Mouse (Mus musculus) cerebellum, adult 2 months (tissue): ENCODE data around the gene Klrc1. TPM values are rescaled to one million over a fixed set of nuclear protein-coding genes. Genes with fewer than 3 reads are reported as not detected.
"Not testable (repeated sequence)": the region's sequence is repeated elsewhere in the genome, so short reads cannot be mapped to it uniquely, and the experiment has no call there.

Experiments used
- DNase-seq, 2 experiments: peaks; one replicate each; pipeline ENCODE4 v3.0.0; 2021
- H3K27ac ChIP-seq: fragments of 200-500 bp; 2 replicates; pipeline ENCODE4 v1.5.1; 2012; ENCODE audit warnings: low read length, control low read depth, inconsistent platforms; ENCODE audit not compliant: insufficient read depth
- H3K27me3 ChIP-seq: fragments of 200-500 bp; 2 replicates; pipeline ENCODE4 v1.6.1; 2012; ENCODE audit warnings: inconsistent platforms, mild to moderate bottlenecking, low read length, moderate library complexity; ENCODE audit not compliant: control insufficient read depth, insufficient read depth
- H3K4me1 ChIP-seq: fragments of 200-500 bp; 2 replicates; pipeline ENCODE4 v1.6.1; 2011; ENCODE audit warnings: low read length; ENCODE audit not compliant: control insufficient read depth, insufficient read depth
- H3K4me3 ChIP-seq: fragments of 200-500 bp; replicated peaks from 2 replicates; pipeline ENCODE3; 2011; ENCODE audit warnings: mild to moderate bottlenecking, low read depth, low read length, control low read depth; ENCODE audit not compliant: insufficient read depth
- CTCF ChIP-seq: fragments of 200-500 bp; IDR thresholded peaks from 2 replicates; pipeline ENCODE4 v1.5.1; 2011; ENCODE audit warnings: low read depth, mild to moderate bottlenecking, control low read depth, low read length, moderate library complexity, borderline replicate concordance; ENCODE audit not compliant: insufficient read depth
- POLR2A ChIP-seq: fragments of 200-500 bp; IDR thresholded peaks from 2 replicates; pipeline ENCODE4 v1.6.1; 2011; ENCODE audit warnings: low read length, control low read depth, borderline replicate concordance; ENCODE audit not compliant: insufficient read depth
- WGBS: fragments of 180-500 bp; shearing (Covaris S2); methylation state at CpG from one replicate; pipeline ENCODE4 v1.1.7; 2018; 5-methylcytosine and 5-hydroxymethylcytosine counted together
- polyA plus RNA-seq: library from polyadenylated mRNA; depleted of rRNA; stranded (reverse); fragments of >200 nt; gene quantifications from 2 replicates; pipeline ENCODE4 v1.2.3, GENCODE M21; 2012; rRNA removed

Gene Klrc1
- polyA plus RNA-seq: not detected in 2 replicates

DNA sequence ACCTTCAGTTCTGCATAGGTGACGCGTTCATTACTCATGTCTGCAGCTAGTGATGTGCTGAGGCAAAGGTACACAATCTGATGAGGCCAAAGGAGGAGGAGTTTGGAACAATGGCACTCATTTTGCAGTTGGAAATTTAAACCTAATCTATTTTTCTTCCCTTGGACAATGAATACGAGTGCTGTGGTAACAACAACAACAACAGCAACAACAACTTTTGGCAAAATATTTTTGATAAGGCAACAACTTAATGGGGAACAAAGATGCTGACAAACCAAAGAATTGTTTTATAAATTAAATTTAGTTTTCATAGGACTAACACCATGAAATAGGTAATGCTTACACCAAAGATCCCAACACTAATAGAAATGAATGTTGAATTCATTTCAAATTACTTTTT is at the start of gene Klrc1:
Gene Klrc1, minus strand, starts transcription at position 101 of the 400 bp plus-strand sequence.
- WGBS: 77% methylated on average over 3 of the region's 3 CpGs
- Histone ChIP-seq H3K27ac (no peak within 1 kb of the TSS), H3K27me3 (no peaks in the 10 kb centered on the region), H3K4me3 (no peak within 1 kb of the TSS), H3K4me1 (no peaks in the 10 kb centered on the region)
- no peak for DNase-seq
- TF ChIP-seq CTCF (no peak), POLR2A (no peak)

DNA sequence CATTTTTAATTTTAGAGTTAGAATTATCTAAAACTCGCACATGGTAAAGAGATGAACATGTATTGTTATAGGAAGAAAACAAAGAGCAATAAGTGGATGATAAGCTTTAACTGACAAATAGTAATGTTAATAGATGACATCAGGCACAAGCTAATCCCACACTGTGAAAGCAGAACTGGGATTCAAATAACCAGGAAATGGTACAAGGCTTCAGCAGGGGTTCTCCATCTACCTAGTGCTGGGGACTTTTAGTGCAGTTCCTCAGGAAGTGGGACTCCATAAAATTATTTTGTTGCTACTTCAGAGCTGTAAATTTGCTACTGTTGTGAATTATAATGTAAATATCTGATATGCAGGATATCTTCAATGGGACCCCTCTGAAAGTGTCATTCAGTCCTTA is 48.5 kb upstream of the Klrc1 start:
- Histone ChIP-seq H3K27ac (no peak overlapping the region), H3K4me1 (no peaks in the 10 kb centered on the region), H3K4me3 (no peak overlapping the region), H3K27me3 (no peaks in the 10 kb centered on the region)
- 92% methylated on average over 1 of the region's 1 CpGs for WGBS
- TF ChIP-seq POLR2A: no peak
- no peak for TF ChIP-seq CTCF
- no peak for DNase-seq

GRCm38 (mm10) chr6:129721390-129721789 is 42.6 kb upstream of the Klrc1 start:
- TF ChIP-seq POLR2A: no peak
- Histone ChIP-seq H3K27ac (no peak overlapping the region), H3K4me1 (no peaks in the 10 kb centered on the region), H3K4me3 (no peak overlapping the region), H3K27me3 (no peaks in the 10 kb centered on the region)
- WGBS: 41% methylated on average over 1 of the region's 1 CpGs
- no peak for DNase-seq

DNA sequence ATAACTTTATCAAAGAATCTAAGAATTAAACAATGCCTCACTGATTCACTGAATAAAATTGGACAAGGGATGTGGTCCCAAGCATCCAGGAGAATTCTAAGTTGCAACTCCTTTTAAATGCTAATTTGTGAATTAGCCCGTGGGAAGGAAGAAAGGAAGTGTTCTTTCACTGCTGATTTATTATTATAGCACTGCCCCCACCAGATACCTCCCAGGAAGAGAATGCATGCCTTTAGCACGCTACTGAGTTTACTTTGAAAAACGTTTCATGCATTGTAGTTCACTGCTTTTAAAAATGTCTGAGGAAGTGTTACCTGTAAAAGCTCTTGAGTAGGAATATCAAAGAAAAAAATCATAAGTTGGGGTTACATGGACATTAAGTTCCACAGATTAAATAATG is 41.7 kb upstream of the Klrc1 start:
- no peak for DNase-seq
- no peak overlapping the region for H3K4me3 ChIP-seq

DNA sequence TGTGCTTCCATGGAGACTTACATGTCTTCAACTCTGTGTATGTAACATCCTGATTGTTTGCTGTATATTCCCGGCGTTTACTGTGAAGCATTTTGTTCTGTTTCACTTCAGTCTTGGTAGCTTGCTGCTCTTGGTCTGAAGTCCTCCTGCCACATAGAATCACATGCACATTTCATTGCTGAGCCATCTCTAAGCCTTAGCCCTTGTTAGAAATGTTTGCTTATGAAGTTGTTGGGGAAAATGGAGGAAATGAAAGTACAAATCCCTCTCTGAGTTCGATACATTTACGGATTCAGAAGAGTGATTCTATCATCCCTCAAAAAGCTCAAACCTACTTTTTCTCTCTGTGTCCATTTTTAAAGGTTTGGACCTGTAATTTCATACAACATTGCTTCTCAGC is 38.3 kb upstream of the Klrc1 start, which contains the start of gene Klri1:
Gene Klri1, minus strand, starts transcription at position 101 of the 400 bp plus-strand sequence.
- H3K27ac ChIP-seq: no peak within 1 kb of the TSS
- no peaks in the 10 kb centered on the region for H3K4me1 ChIP-seq
- no peak for DNase-seq
- H3K27me3 ChIP-seq: no peaks in the 10 kb centered on the region
- TF ChIP-seq POLR2A: no peak
- TF ChIP-seq CTCF: no peak
- no peak within 1 kb of the TSS for H3K4me3 ChIP-seq
- 93% methylated on average over 4 of the region's 4 CpGs for WGBS

More for the DNA sequence above, 41.7 kb upstream of the Klrc1 start:
- Histone ChIP-seq H3K27me3 (no peaks in the 10 kb centered on the region), H3K4me1 (no peaks in the 10 kb centered on the region), H3K27ac (no peak overlapping the region)
- WGBS: 8% methylated on average over 3 of the region's 3 CpGs
- TF ChIP-seq CTCF: no peak
- TF ChIP-seq POLR2A: no peak

- Histone ChIP-seq H3K4me1 (no peaks in the 10 kb centered on the region), H3K27me3 (no peaks in the 10 kb centered on the region), H3K4me3 (no peak overlapping the region), H3K27ac (no peak overlapping the region)
- no peak for TF ChIP-seq CTCF
- TF ChIP-seq POLR2A: no peak
- DNase-seq: no peak
- 23% methylated on average over 1 of the region's 1 CpGs for WGBS
Observed at GRCm38 (mm10) chr6:129713566-129713965, 34.8 kb upstream of the Klrc1 start.

GRCm38 (mm10) chr6:129691436-129691835 is 12.7 kb upstream of the Klrc1 start:
- H3K27ac ChIP-seq, H3K27me3 ChIP-seq, H3K4me3 ChIP-seq, H3K4me1 ChIP-seq, DNase-seq: not testable (repeated sequence)
- WGBS: 83% methylated on average over 10 of the region's 10 CpGs

GRCm38 (mm10) chr6:129680379-129680778 is 1.6 kb upstream of the Klrc1 start:
- Histone ChIP-seq H3K4me3 (no peak overlapping the region), H3K27ac (no peak overlapping the region), H3K4me1 (no peaks in the 10 kb centered on the region), H3K27me3 (no peaks in the 10 kb centered on the region)
- TF ChIP-seq CTCF (no peak), POLR2A (no peak)
- 63% methylated on average over 1 of the region's 1 CpGs for WGBS
- no peak for DNase-seq

DNA sequence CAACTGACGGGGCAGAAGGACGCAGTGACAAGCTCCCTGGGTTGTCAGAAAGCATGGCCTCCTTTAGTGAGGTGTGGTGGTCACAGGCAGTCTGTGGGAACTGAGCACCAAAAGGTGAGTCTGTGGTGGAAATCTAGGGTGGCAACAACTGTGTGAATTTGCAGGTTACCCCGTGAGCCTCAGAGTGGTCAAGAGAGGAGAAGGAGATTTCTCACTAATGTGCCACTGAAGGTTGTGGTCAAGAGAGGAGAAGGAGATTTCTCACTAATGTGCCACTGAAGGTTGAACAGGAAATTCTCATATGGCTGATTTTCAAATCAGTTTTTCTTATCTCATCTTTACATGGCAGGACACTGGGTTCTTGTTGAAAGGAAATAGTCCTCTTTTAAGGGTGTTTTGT is 17.5 kb downstream of the Klrc1 start:
- 67% methylated on average over 1 of the region's 3 CpGs for WGBS
- not testable (repeated sequence) for H3K27ac ChIP-seq, H3K4me3 ChIP-seq, DNase-seq, H3K27me3 ChIP-seq, H3K4me1 ChIP-seq

GRCm38 (mm10) chr6:129660589-129660988 is 18.2 kb downstream of the Klrc1 start, which contains the start of gene Klrc2:
Gene Klrc2, minus strand, starts transcription at chr6:129660689.
- H3K27me3 ChIP-seq, DNase-seq, H3K27ac ChIP-seq, H3K4me3 ChIP-seq, H3K4me1 ChIP-seq: not testable (repeated sequence)
- 65% methylated on average over 4 of the region's 4 CpGs for WGBS

DNA sequence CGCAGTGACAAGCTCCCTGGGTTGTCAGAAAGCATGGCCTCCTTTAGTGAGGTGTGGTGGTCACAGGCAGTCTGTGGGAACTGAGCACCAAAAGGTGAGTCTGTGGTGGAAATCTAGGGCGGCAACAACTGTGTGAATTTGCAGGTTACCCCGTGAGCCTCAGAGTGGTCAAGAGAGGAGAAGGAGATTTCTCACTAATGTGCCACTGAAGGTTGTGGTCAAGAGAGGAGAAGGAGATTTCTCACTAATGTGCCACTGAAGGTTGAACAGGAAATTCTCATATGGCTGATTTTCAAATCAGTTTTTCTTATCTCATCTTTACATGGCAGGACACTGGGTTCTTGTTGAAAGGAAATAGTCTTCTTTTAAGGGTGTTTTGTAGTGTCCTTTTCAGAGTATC is 34.7 kb downstream of the Klrc1 start:
- H3K27ac ChIP-seq, DNase-seq, H3K4me3 ChIP-seq, H3K27me3 ChIP-seq, H3K4me1 ChIP-seq: not testable (repeated sequence)
- WGBS: 63% methylated on average over 1 of the region's 3 CpGs

DNA sequence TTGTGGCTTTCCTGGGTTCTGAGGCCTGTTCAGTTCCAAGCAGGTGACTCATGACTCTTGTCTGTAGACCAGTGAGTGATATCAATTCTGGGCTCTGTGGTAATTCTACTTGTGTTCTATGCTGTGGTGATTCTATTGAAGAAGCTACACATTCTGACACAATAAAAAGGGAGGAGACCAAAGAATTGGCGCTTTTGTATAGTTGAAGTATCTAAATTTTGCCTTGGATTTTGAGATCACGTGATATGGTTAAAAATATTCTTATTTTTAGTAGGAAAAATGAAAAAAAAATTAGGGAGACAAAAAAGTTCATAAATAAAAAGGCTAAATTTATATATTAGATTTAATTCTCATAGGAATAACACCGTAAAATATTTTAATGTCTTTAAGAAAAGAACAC is 35.5 kb downstream of the Klrc1 start, which contains the start of gene Klrc3:
Gene Klrc3, minus strand, starts transcription at position 101 of the 400 bp plus-strand sequence.
- H3K27me3 ChIP-seq, H3K27ac ChIP-seq, H3K4me1 ChIP-seq, DNase-seq, H3K4me3 ChIP-seq: not testable (repeated sequence)
- WGBS: 83% methylated on average over 3 of the region's 3 CpGs
